ENCODE assay signal across 8 mouse cellular contexts in the genomic region with DNA sequence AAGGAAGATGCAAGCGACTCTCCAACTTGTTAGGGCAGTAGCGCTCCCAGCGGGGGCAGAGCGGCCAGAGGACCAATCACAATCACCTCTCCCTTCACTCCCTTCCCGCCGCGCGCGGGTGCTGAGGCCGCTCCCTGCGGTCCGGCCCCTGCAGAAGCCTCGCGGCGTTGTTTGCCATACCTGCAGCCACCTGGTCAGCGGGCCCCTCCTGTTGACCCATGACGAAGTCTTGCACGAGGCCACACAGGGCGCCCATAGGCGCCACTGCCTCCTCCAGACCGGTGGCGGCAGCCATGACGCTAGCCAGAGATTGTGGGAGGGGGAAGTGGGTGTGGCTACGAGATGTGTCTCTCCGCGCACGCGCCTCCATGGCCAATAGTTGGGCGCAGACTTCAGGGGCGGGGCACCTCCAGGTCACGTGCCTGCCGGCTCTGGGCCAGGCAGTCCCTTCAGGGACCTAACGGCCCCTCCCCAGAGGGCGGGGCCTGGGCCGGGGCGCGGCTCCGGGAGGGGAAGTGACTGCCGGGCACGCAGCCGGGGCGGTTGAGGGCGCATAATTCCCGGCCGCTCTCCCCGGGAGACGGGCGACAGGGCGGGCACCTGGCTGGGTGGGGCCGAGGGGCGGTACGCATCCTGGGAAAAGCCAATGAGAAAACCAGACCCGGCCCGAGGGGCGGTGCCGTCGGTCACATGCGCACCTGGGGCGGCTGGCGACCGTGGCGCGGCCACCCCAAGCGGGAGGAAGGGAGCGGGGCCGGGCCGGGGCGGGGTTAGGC. TPM values are rescaled to one million over a fixed set of nuclear protein-coding genes. Genes with fewer than 3 reads are reported as not detected.
DNase-seq lines count a peak whose midpoint lies in the region; ATAC-seq lines count a peak whose summit lies in the region.

A gene (minus strand): TSS at position 339 of the 776 bp plus-strand sequence.

- peak; percentile 99 for DNase-seq in R1 (ENCODE audit: low read depth, low spot score)
- peak; percentile 98 to 99 for DNase-seq in cerebellum, postnatal 25 days
- peak; percentile 98 to 99 for DNase-seq in frontal cortex, postnatal 36 days (ENCODE audit: low spot score in 2 of 2)
- peak; percentile 99 for DNase-seq in left cerebral cortex, adult 11 months (ENCODE audit: low spot score)
- DNase-seq in lung, postnatal 4 days: peak; percentile 99
- DNase-seq in retina, postnatal 7 days (ENCODE audit: low read depth, low spot score): peak; percentile 99
- DNase-seq in urinary bladder, adult 2 months (ENCODE audit: low spot score): peak; percentile 99

- H3K9ac ChIP-seq in hindbrain, embryonic 15.5 days: peak within 1 kb of the TSS; percentile 75

- under 1% methylated on average over 50 of the region's 68 CpGs for WGBS in hindbrain, embryonic 15.5 days

- ATAC-seq in hindbrain, embryonic 15.5 days (ENCODE audit: low FRiP score, low read depth): peak; percentile 95

- H3K27me3 ChIP-seq in hindbrain, embryonic 15.5 days: peaks cover 7% of the 10 kb centered on the region; the same call in 1 of the 2 replicates

- H3K4me1 ChIP-seq in hindbrain, embryonic 15.5 days (replicated peaks): peaks cover 16% of the 10 kb centered on the region

- H3K36me3 ChIP-seq in hindbrain, embryonic 15.5 days: no peaks in the 10 kb centered on the region

- H3K9me3 ChIP-seq in hindbrain, embryonic 15.5 days: no peaks in the 10 kb centered on the region

- H3K4me2 ChIP-seq in hindbrain, embryonic 15.5 days: peak within 1 kb of the TSS; percentile 96

- H3K27ac ChIP-seq in hindbrain, embryonic 15.5 days (replicated peaks): peak within 1 kb of the TSS; percentile 87

- H3K4me3 ChIP-seq in hindbrain, embryonic 15.5 days: peak within 1 kb of the TSS; percentile 82

RNA-seq across cellular contexts. Expression of the gene that starts here (rescaled TPM):
- 31.3 and 33.4 TPM in 2 replicates for polyA plus RNA-seq in hindbrain, embryonic 15.5 days (2015; fragmentation: Nextera tagmentation; extraction: Ambion mirVana)
- 56.3 and 60.4 TPM in 2 replicates for polyA plus RNA-seq in urinary bladder, adult 2 months (2012; rRNA removed)

Comparison
In these comparisons a context has a peak if more than half of its experiments do, and no peak if none do; other contexts are left out.
1. Peak in every context shown above with its lines: DNase-seq, ATAC-seq, H3K4me3 ChIP-seq and H3K27ac ChIP-seq.